Mouse (Mus musculus): Measurements from ENCODE around the gene Gzmd.

Gene Gzmd

DNA sequence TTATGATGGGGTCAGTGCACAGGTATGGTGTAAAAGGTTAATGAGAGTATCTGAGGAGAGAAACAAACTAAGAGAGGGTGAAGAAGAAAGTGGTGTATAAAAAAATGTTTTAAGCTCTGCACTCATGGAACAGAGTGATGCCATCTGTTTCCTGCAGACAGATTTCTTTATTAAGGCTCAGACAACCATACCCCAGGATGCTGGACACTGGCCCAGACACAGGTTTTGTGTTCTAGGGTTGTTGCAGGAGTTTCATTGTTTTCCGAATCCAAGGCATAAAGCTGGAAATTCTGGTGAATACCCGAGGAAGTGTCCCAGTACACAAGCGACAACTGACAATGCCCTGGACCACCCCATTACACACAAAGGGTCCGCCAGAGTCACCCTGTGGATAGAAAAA is 50.4 kb downstream of the Gzmd start:
- DNase-seq (ENCODE audit: extremely low spot score), result no peak
